Mouse (Mus musculus) midbrain, embryonic 11.5 days (tissue): Measurements from ENCODE around the gene Erich6. TPM values are rescaled to one million over a fixed set of nuclear protein-coding genes. Genes with fewer than 3 reads are reported as not detected.

Experiments used
- ATAC-seq: fragments of 200-750 bp; cut with Nextera tagmentation; 2 replicates; pipeline ENCODE4 v1.8.0; 2017; ENCODE audit warnings: moderate TSS enrichment, moderate library complexity; ENCODE audit not compliant: low FRiP score
- DNase-seq: peaks from one replicate; pipeline ENCODE4 v3.0.0; 2015; ENCODE audit warnings: low spot score; ENCODE audit errors: missing footprints
- H3K27ac ChIP-seq: fragments of 300-500 bp; sonication (generic); 2 replicates; pipeline ENCODE4 v1.5.1; 2014; ENCODE audit warnings: low read depth, low read length
- H3K27me3 ChIP-seq: fragments of 300-500 bp; sonication (generic); 2 replicates; pipeline ENCODE4 v1.6.1; 2014; ENCODE audit warnings: mild to moderate bottlenecking, low read length, moderate library complexity, mixed read lengths; ENCODE audit not compliant: control insufficient read depth, insufficient read depth
- H3K36me3 ChIP-seq: fragments of 300-500 bp; sonication (generic); 2 replicates; pipeline ENCODE4 v1.6.1; 2014; ENCODE audit warnings: mild to moderate bottlenecking, low read length, moderate library complexity, mixed read lengths; ENCODE audit not compliant: control insufficient read depth, insufficient read depth
- H3K4me1 ChIP-seq: fragments of 300-500 bp; sonication (generic); 2 replicates; pipeline ENCODE4 v1.6.1; 2014; ENCODE audit warnings: low read length; ENCODE audit not compliant: control insufficient read depth, insufficient read depth
- H3K4me2 ChIP-seq: fragments of 300-500 bp; sonication (generic); 2 replicates; pipeline ENCODE4 v1.6.1; 2014; ENCODE audit warnings: mild to moderate bottlenecking, moderate library complexity
- H3K4me3 ChIP-seq: fragments of 300-500 bp; sonication (generic); 2 replicates; pipeline ENCODE4 v1.5.1; 2014; ENCODE audit warnings: low read depth, low read length
- H3K9ac ChIP-seq: fragments of 300-500 bp; sonication (generic); 2 replicates; pipeline ENCODE4 v1.6.1; 2014; ENCODE audit warnings: low read length
- H3K9me3 ChIP-seq: fragments of 300-500 bp; sonication (generic); 2 replicates; pipeline ENCODE4 v1.6.1; 2016; ENCODE audit warnings: low read length; ENCODE audit not compliant: control insufficient read depth
- WGBS: fragments of 180-500 bp; shearing (Covaris S2); extraction: QIAGEN DNeasy Blood & Tissue Kit; methylation state at CpG from one replicate; pipeline ENCODE4 v1.1.7; 2014; 5-methylcytosine and 5-hydroxymethylcytosine counted together
- polyA plus RNA-seq: library from polyadenylated mRNA; unstranded; fragments of >200 nt; fragmentation: Nextera tagmentation; extraction: Ambion mirVana; gene quantifications from 2 replicates; pipeline ENCODE4 v1.2.1, GENCODE M21; 2014

Gene Erich6
- polyA plus RNA-seq, 1 experiment from 2014 or later: 0.08 TPM

GRCm38 (mm10) chr3:58655362-58656130 is 18.5 kb upstream of the Erich6 start:
- DNase-seq (peak; percentile 93), ATAC-seq (peak; percentile 63)
- 52% methylated on average over 17 of the region's 17 CpGs for WGBS
- H3K4me3 ChIP-seq: no peak overlapping the region
- H3K9ac ChIP-seq: no peak overlapping the region
- no peaks in the 10 kb centered on the region for H3K9me3 ChIP-seq
- no peak overlapping the region for H3K4me2 ChIP-seq
- no peaks in the 10 kb centered on the region for H3K36me3 ChIP-seq
- no peaks in the 10 kb centered on the region for H3K4me1 ChIP-seq
- H3K27ac ChIP-seq: no peak overlapping the region
- no peaks in the 10 kb centered on the region for H3K27me3 ChIP-seq

DNA sequence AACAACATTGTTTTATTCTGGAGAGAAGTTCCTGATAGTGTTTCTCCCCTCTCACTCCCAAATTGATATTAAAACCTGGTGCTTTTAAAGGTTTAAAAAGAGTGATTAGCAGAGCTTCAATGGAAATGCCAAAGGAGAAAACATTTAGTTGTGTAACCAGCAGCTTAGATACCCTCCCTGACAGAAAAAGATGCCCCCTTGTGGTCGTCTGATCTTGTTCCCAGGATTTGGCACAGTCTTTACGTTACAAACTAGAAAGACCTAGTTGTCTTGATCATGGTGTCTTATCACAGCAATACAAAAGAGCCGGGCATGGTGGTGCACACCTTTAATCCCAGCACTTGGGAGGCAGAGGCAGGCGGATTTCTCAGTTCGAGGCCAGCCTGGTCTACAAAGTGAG is 16.9 kb upstream of the Erich6 start:
- DNase-seq: no peak

DNA sequence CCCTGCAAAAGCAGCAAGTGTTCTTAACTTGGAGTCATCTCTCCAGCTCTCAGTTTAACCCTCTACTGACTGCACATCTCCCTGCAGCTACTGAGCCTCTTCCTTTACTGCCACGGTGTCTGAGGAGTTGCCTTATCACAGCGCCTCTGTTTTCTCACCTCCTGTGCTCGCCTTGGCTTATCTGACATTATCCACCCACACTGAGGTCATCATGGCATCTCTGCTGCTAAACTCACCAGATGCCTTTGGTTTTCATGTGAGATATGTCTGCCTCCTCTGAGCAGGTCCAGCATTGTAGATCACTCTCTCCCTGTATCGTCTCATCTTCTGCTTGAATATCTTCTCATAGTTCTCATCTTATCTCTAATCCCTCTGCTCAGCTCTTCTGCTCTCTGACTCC is 13.3 kb upstream of the Erich6 start:
- no peak overlapping the region for H3K4me3 ChIP-seq
- H3K9ac ChIP-seq: no peak overlapping the region
- 86% methylated on average over 4 of the region's 4 CpGs for WGBS
- ATAC-seq (no peak), DNase-seq (no peak)
- no peaks in the 10 kb centered on the region for H3K9me3 ChIP-seq
- H3K4me1 ChIP-seq: no peaks in the 10 kb centered on the region
- no peaks in the 10 kb centered on the region for H3K27me3 ChIP-seq
- no peak overlapping the region for H3K27ac ChIP-seq
- no peak overlapping the region for H3K4me2 ChIP-seq
- no peaks in the 10 kb centered on the region for H3K36me3 ChIP-seq

More for the DNA sequence above, 16.9 kb upstream of the Erich6 start:
- no peak for ATAC-seq
- WGBS: 69% methylated on average over 5 of the region's 5 CpGs
- no peak overlapping the region for H3K9ac ChIP-seq
- no peaks in the 10 kb centered on the region for H3K9me3 ChIP-seq
- H3K4me1 ChIP-seq: no peaks in the 10 kb centered on the region
- H3K36me3 ChIP-seq: no peaks in the 10 kb centered on the region
- no peak overlapping the region for H3K4me2 ChIP-seq
- no peaks in the 10 kb centered on the region for H3K27me3 ChIP-seq
- H3K4me3 ChIP-seq: no peak overlapping the region
- H3K27ac ChIP-seq: no peak overlapping the region

- Histone ChIP-seq H3K36me3 (no peaks in the 10 kb centered on the region), H3K9me3 (no peaks in the 10 kb centered on the region), H3K27ac (no peak overlapping the region), H3K27me3 (no peaks in the 10 kb centered on the region), H3K4me3 (no peak overlapping the region), H3K4me1 (no peaks in the 10 kb centered on the region), H3K4me2 (no peak overlapping the region), H3K9ac (no peak overlapping the region)
- ATAC-seq: no peak
- WGBS: 84% methylated on average over 2 of the region's 2 CpGs
- DNase-seq: no peak
Measured at GRCm38 (mm10) chr3:58647179-58647578, 10.2 kb upstream of the Erich6 start.

DNA sequence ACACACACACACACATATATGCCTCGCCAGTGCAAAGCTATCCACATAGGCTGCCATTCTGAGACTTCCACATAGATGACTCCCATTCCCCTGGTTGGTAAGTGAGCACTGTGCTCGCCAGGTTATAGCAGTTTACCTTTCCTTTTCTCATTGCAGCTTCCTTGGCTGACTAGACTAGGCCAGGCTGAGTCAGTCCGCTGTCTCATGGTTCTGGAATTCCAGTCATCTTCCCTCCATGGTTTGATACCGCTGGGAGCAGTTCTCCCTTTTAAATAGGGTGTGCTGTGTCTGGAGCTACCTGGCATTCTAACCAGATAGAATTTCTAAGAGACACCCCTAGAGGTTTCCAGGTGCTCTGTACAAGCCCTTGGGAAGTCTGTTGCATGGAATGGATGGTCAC is 9.2 kb upstream of the Erich6 start:
- Histone ChIP-seq H3K27me3 (no peaks in the 10 kb centered on the region), H3K4me2 (no peak overlapping the region), H3K27ac (no peak overlapping the region), H3K4me1 (no peaks in the 10 kb centered on the region), H3K4me3 (no peak overlapping the region), H3K9ac (no peak overlapping the region), H3K9me3 (no peaks in the 10 kb centered on the region), H3K36me3 (no peaks in the 10 kb centered on the region)
- DNase-seq: no peak
- no peak for ATAC-seq
- WGBS: 92% methylated on average over 4 of the region's 4 CpGs

DNA sequence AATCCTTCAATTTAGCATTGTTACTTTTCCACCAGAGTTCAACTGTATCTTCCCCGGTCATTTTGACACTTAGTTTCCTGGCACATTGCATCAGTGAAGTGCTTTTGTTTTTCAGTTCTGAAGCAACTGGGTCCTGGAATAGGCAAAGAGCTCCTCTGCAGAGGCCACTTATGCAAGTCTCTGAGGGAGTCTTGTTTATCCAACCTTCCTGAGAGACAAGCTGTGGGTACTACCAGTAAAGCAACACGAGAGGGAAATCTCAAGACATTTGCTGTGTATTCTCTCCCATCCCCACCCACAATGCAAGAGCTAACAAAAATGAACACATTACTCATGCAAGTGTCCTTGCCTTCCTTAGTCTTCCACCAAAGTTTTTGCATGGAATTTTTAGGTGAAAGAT is 5.3 kb downstream of the Erich6 start:
- no peak for DNase-seq
- Histone ChIP-seq H3K4me1 (peaks cover 3% of the 10 kb centered on the region; the same call in 1 of the 2 replicates), H3K27me3 (no peaks in the 10 kb centered on the region), H3K4me2 (no peak overlapping the region), H3K9ac (no peak overlapping the region), H3K9me3 (no peaks in the 10 kb centered on the region), H3K4me3 (no peak overlapping the region), H3K27ac (no peak overlapping the region), H3K36me3 (no peaks in the 10 kb centered on the region)
- ATAC-seq: no peak
- WGBS: 84% methylated on average over 2 of the region's 2 CpGs

DNA sequence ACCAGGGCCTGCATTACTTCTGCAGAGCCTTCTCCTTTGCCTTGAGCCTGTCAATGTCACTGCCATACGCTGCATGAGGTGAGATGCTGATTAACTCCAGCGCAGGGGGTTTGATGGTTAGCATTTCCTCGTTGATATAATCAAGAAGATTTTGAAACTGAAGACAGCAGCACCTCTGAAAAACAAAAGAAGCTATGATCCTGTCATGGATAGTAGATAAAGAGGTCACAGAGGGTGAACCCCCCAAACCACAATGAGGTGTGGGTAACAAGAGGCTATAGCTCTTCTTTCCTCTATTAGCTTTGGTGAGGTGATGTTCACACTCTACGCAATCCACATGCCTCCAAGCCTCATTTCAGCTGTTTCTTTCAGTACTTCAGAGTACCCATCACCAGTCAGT is 12.0 kb downstream of the Erich6 start:
- DNase-seq (no peak), ATAC-seq (no peak)
- H3K4me1 ChIP-seq: no peaks in the 10 kb centered on the region
- H3K36me3 ChIP-seq: no peaks in the 10 kb centered on the region
- H3K27me3 ChIP-seq: no peaks in the 10 kb centered on the region
- no peak overlapping the region for H3K4me3 ChIP-seq
- H3K27ac ChIP-seq: no peak overlapping the region
- no peak overlapping the region for H3K4me2 ChIP-seq
- no peak overlapping the region for H3K9ac ChIP-seq
- no peaks in the 10 kb centered on the region for H3K9me3 ChIP-seq
- WGBS: 87% methylated on average over 4 of the region's 4 CpGs

- Histone ChIP-seq H3K9ac (no peak overlapping the region), H3K4me1 (no peaks in the 10 kb centered on the region), H3K4me2 (no peak overlapping the region), H3K9me3 (no peaks in the 10 kb centered on the region), H3K27me3 (no peaks in the 10 kb centered on the region), H3K27ac (no peak overlapping the region), H3K4me3 (no peak overlapping the region), H3K36me3 (no peaks in the 10 kb centered on the region)
- no peak for ATAC-seq
- peak; percentile 68 for DNase-seq
- 78% methylated on average over 3 of the region's 3 CpGs for WGBS
Measured at GRCm38 (mm10) chr3:58622665-58623394, 14.2 kb downstream of the Erich6 start.

GRCm38 (mm10) chr3:58621066-58621465 is 15.9 kb downstream of the Erich6 start:
- Histone ChIP-seq H3K9ac (no peak overlapping the region), H3K4me2 (no peak overlapping the region), H3K27me3 (no peaks in the 10 kb centered on the region), H3K9me3 (no peaks in the 10 kb centered on the region), H3K36me3 (no peaks in the 10 kb centered on the region), H3K27ac (no peak overlapping the region), H3K4me3 (no peak overlapping the region), H3K4me1 (no peaks in the 10 kb centered on the region)
- WGBS: 81% methylated on average over 7 of the region's 7 CpGs
- DNase-seq (peak; percentile 73), ATAC-seq (no peak)
